Mouse (Mus musculus) mouse embryonic stem cell (cell line): ENCODE data around the gene Abce1.
"Not testable (repeated sequence)": the region's sequence is repeated elsewhere in the genome, so short reads cannot be mapped to it uniquely, and the experiment has no call there.

Source experiments
- in situ Hi-C, 2 experiments: fragments of 300-500 bp; cut with MboI; formaldehyde crosslinking; loops; 1 replicate in 1 of 2; 3 replicates in 1 of 2; pipeline ENCODE4 v1.14.3; 2019 to 2020; ENCODE audit warnings: low sequenced_read_pairs in 2 of 2, low pct_unique_long_range_greater_than_20kb in 1 of 2, mixed read lengths in 1 of 2; ENCODE audit not compliant: unreplicated experiment in 1 of 2

The Abce1 gene

GRCm38 (mm10) chr8:79711064-79711961 lies at the start of gene Abce1, which contains the start of gene Anapc10:
TSS of gene Abce1 (minus strand) at chr8:79711740.
TSS of gene Anapc10 (plus strand) at chr8:79711820.
- in situ Hi-C loops: no loop called here

GRCm38 (mm10) chr8:79750305-79750704 lies 38.8 kb upstream of the Abce1 start:
- in situ Hi-C loops: no loop called here

- in situ Hi-C loops: loop anchor here (25.0 kb wide), 2 partner anchors 189 to 514 kb away; no protein-coding TSS in a partner anchor
These were observed 37.1 kb upstream of the Abce1 start for GRCm38 (mm10) chr8:79748591-79748990.

GRCm38 (mm10) chr8:79748171-79748570 lies 36.6 kb upstream of the Abce1 start:
- in situ Hi-C loops: loop anchor here (25.0 kb wide), 2 partner anchors 189 to 514 kb away; no protein-coding TSS in a partner anchor

- in situ Hi-C loops: loop anchor here (10.0 to 25.0 kb wide), 3 partner anchors 203 to 750 kb away; no protein-coding TSS in a partner anchor
These were observed 22.8 kb upstream of the Abce1 start for GRCm38 (mm10) chr8:79734304-79734703.

GRCm38 (mm10) chr8:79727900-79728299 lies 16.4 kb upstream of the Abce1 start:
- in situ Hi-C loops: loop anchor here (25.0 kb wide), 2 partner anchors 209 to 534 kb away; no protein-coding TSS in a partner anchor

- in situ Hi-C loops: no loop called here
These were observed 13.0 kb upstream of the Abce1 start for GRCm38 (mm10) chr8:79724589-79724988.

- in situ Hi-C loops: no loop called here
These were observed 11.8 kb upstream of the Abce1 start for GRCm38 (mm10) chr8:79723308-79723707.

GRCm38 (mm10) chr8:79721537-79721936 lies 10.0 kb upstream of the Abce1 start:
- in situ Hi-C loops: no loop called here

- in situ Hi-C loops: no loop called here
These were observed 1.1 kb upstream of the Abce1 start for GRCm38 (mm10) chr8:79712676-79713075.

- in situ Hi-C loops: loop anchor here in 1 of 2 experiments (10.0 kb wide), 1 partner anchor 1018 kb away; no protein-coding TSS in a partner anchor
These were observed 4.9 kb downstream of the Abce1 start for GRCm38 (mm10) chr8:79706687-79707086.

GRCm38 (mm10) chr8:79692531-79692930 lies 19.0 kb downstream of the Abce1 start:
- in situ Hi-C loops: loop anchor here in 1 of 2 experiments (10.0 kb wide), 1 partner anchor 1032 kb away; no protein-coding TSS in a partner anchor

- in situ Hi-C loops: not testable (repeated sequence)
These were observed 25.6 kb downstream of the Abce1 start for GRCm38 (mm10) chr8:79685927-79686326.

- in situ Hi-C loops: no loop called here
These were observed 30.6 kb downstream of the Abce1 start for GRCm38 (mm10) chr8:79680965-79681364.

- in situ Hi-C loops: no loop called here
These were observed 31.0 kb downstream of the Abce1 start for GRCm38 (mm10) chr8:79680555-79680954.

GRCm38 (mm10) chr8:79680083-79680482 lies 31.5 kb downstream of the Abce1 start:
- in situ Hi-C loops: not testable (repeated sequence)

- in situ Hi-C loops: no loop called here
These were observed 32.5 kb downstream of the Abce1 start for GRCm38 (mm10) chr8:79679005-79679404.

GRCm38 (mm10) chr8:79676461-79676860 lies 35.1 kb downstream of the Abce1 start:
- in situ Hi-C loops: no loop called here

- in situ Hi-C loops: not testable (repeated sequence)
These were observed 52.8 kb downstream of the Abce1 start for GRCm38 (mm10) chr8:79658715-79659114.
